Mouse (Mus musculus) stomach, embryonic 14.5 days (tissue): ENCODE measurements around the gene Acbd7. TPM values are rescaled to one million over a fixed set of nuclear protein-coding genes. Genes with fewer than 3 reads are reported as not detected.

Experiments used
- ATAC-seq: fragments of 200-750 bp; cut with Nextera tagmentation; 2 replicates; pipeline ENCODE4 v1.8.0; 2017; ENCODE audit warnings: low read depth, moderate TSS enrichment; ENCODE audit not compliant: insufficient number of reproducible peaks, insufficient read depth, low FRiP score
- H3K27ac ChIP-seq: fragments of 300-500 bp; sonication (generic); 2 replicates; pipeline ENCODE4 v1.5.1; 2014; ENCODE audit warnings: mild to moderate bottlenecking, low read length, moderate library complexity, mixed read lengths
- H3K27me3 ChIP-seq: fragments of 300-500 bp; sonication (generic); 2 replicates; pipeline ENCODE4 v1.6.1; 2014; ENCODE audit warnings: low read length, control low read depth, mixed read lengths; ENCODE audit not compliant: control insufficient read depth, insufficient read depth
- H3K36me3 ChIP-seq: fragments of 300-500 bp; sonication (generic); 2 replicates; pipeline ENCODE4 v1.6.1; 2014; ENCODE audit warnings: mild to moderate bottlenecking, control low read depth, low read length, moderate library complexity, mixed read lengths; ENCODE audit not compliant: control insufficient read depth, insufficient read depth
- H3K4me1 ChIP-seq: fragments of 300-500 bp; sonication (generic); 2 replicates; pipeline ENCODE4 v1.6.1; 2014; ENCODE audit warnings: low read length, control low read depth, mixed read lengths; ENCODE audit not compliant: control insufficient read depth, insufficient read depth
- H3K4me2 ChIP-seq: fragments of 300-500 bp; sonication (generic); replicated peaks from 2 replicates; pipeline ENCODE4 v1.6.1; 2014; ENCODE audit warnings: low read depth, low read length, control low read depth
- H3K4me3 ChIP-seq: fragments of 300-500 bp; sonication (generic); 2 replicates; pipeline ENCODE4 v1.5.1; 2014; ENCODE audit warnings: low read depth, low read length, control low read depth
- H3K9ac ChIP-seq: fragments of 300-500 bp; sonication (generic); replicated peaks from 2 replicates; pipeline ENCODE4 v1.6.1; 2014; ENCODE audit warnings: low read depth, mild to moderate bottlenecking, control low read depth, low read length, moderate library complexity, mixed read lengths
- H3K9me3 ChIP-seq: fragments of 300-500 bp; sonication (generic); 2 replicates; pipeline ENCODE4 v1.6.1; 2016; ENCODE audit warnings: low read depth, low read length, control low read depth; ENCODE audit not compliant: control insufficient read depth
- WGBS: fragments of 180-500 bp; shearing (Covaris S2); extraction: QIAGEN DNeasy Blood & Tissue Kit; methylation state at CpG from one replicate; pipeline ENCODE4 v1.1.7; 2014; 5-methylcytosine and 5-hydroxymethylcytosine counted together
- polyA plus RNA-seq: library from polyadenylated mRNA; unstranded; fragments of >200 nt; fragmentation: Nextera tagmentation; extraction: Ambion mirVana; gene quantifications from 2 replicates; pipeline ENCODE4 v1.2.1, GENCODE M21; 2014

The Acbd7 gene
- polyA plus RNA-seq: 1.1 and 1.4 TPM in 2 replicates

DNA sequence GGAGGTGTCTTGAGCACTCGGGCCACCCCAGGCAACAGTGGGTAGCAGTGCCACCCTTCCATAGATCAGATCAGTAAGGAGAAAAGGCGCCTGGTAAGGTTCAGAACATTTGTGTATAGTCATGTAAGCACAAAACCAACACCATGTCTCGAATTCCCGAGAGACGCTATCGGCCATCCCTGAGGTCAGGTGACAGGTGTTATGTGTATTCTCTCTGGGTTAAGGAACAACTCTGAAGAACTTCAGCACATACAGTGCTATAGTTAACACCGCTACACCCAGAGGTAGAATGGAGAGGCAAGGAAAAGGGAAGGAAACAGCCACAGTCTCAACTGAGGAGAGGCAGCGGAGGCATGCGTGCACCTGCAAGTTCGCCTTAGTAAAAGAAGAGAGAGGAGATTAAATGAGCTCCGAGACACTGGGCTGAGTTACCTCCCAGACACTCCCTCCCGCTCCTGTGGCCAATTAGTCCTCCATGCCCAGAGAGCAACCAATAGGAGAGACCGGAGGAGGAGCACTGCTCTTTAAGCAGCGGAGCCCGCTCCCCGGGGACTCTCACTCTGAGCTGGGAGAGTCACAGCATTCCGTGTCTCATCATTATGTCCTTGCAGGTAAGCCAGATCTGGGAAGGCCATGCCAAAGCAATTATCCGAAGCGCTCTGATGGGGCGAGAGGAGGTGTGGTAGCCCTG, at the start of gene Acbd7:
TSS of gene Acbd7 (plus strand) at position 558 of the 691 bp plus-strand sequence.
- no peak within 1 kb of the TSS for H3K9ac ChIP-seq
- WGBS: 5% methylated on average over 20 of the region's 20 CpGs

GRCm38 (mm10) chr2:3286243-3286642, 49.7 kb upstream of the Acbd7 start:
- Histone ChIP-seq H3K4me1 (0 out of 2 replicates have a peak, but pooled peaks cover 6% of the 10 kb centered on the region), H3K9ac (no peak overlapping the region), H3K4me2 (no peak overlapping the region), H3K36me3 (no peaks in the 10 kb centered on the region), H3K9me3 (no peaks in the 10 kb centered on the region), H3K27ac (no peak overlapping the region), H3K27me3 (no peaks in the 10 kb centered on the region), H3K4me3 (no peak overlapping the region)
- WGBS: 80% methylated on average over 2 of the region's 2 CpGs
- no peak for ATAC-seq

More for the DNA sequence above, at the start of gene Acbd7:
- no peaks in the 10 kb centered on the region for H3K27me3 ChIP-seq
- H3K4me2 ChIP-seq: peak within 1 kb of the TSS; percentile 40
- no peak within 1 kb of the TSS for H3K27ac ChIP-seq
- H3K4me3 ChIP-seq: peak within 1 kb of the TSS; percentile 22
- peak; percentile 19; the same call in 1 of the 2 replicates for ATAC-seq
- peaks cover 12% of the 10 kb centered on the region; the same call in 1 of the 2 replicates for H3K4me1 ChIP-seq
- H3K36me3 ChIP-seq: no peaks in the 10 kb centered on the region
- no peaks in the 10 kb centered on the region for H3K9me3 ChIP-seq

GRCm38 (mm10) chr2:3289581-3289980, 46.4 kb upstream of the Acbd7 start:
- H3K4me3 ChIP-seq: no peak overlapping the region
- no peak for ATAC-seq
- no peaks in the 10 kb centered on the region for H3K36me3 ChIP-seq
- no peak overlapping the region for H3K27ac ChIP-seq
- WGBS: 81% methylated on average over 1 of the region's 1 CpGs
- H3K27me3 ChIP-seq: no peaks in the 10 kb centered on the region
- 0 out of 2 replicates have a peak, but pooled peaks cover 6% of the 10 kb centered on the region for H3K4me1 ChIP-seq
- no peak overlapping the region for H3K9ac ChIP-seq
- H3K4me2 ChIP-seq: no peak overlapping the region
- H3K9me3 ChIP-seq: no peaks in the 10 kb centered on the region

GRCm38 (mm10) chr2:3292170-3292569, 43.8 kb upstream of the Acbd7 start:
- no peaks in the 10 kb centered on the region for H3K36me3 ChIP-seq
- no peak overlapping the region for H3K27ac ChIP-seq
- H3K4me2 ChIP-seq: no peak overlapping the region
- no peak for ATAC-seq
- H3K27me3 ChIP-seq: no peaks in the 10 kb centered on the region
- H3K9me3 ChIP-seq: no peaks in the 10 kb centered on the region
- 69% methylated on average over 1 of the region's 1 CpGs for WGBS
- no peak overlapping the region for H3K4me3 ChIP-seq
- H3K4me1 ChIP-seq: no peaks in the 10 kb centered on the region
- no peak overlapping the region for H3K9ac ChIP-seq

- no peak overlapping the region for H3K9ac ChIP-seq
- no peaks in the 10 kb centered on the region for H3K27me3 ChIP-seq
- no peaks in the 10 kb centered on the region for H3K36me3 ChIP-seq
- H3K9me3 ChIP-seq: no peaks in the 10 kb centered on the region
- H3K4me2 ChIP-seq: no peak overlapping the region
- no peaks in the 10 kb centered on the region for H3K4me1 ChIP-seq
- no peak for ATAC-seq
- no peak overlapping the region for H3K27ac ChIP-seq
- H3K4me3 ChIP-seq: no peak overlapping the region
- WGBS: 69% methylated on average over 7 of the region's 7 CpGs
Observed at GRCm38 (mm10) chr2:3295826-3296225, 40.1 kb upstream of the Acbd7 start.

DNA sequence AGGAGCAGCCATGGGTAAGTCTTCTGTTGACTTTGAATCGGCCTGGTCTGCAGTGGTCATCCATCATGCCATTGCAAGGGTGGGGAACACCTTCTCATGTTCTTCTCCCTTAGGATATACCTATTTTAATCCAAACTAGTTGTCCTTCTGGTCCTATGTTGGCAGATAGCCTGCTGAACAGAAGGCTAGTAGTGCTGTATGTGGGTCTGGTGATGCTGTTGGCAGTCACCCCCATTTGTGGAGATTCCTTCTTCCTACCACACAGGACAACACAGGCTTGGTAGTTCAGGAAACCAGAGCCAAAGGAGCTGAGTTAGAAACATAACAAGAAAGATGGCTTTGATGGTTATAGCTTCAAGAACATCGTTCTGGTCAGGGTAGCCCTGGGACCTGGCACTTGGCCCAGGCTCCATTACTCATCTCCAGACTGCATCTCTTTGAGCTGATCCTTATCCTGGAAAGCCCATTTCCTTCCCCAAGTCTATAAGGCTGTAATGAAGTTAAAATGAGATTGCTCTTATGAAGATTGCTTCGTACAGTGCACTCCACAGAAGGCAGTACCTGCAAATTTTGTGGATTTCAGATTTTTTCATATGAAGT, 30.4 kb upstream of the Acbd7 start:
- Histone ChIP-seq H3K27me3 (no peaks in the 10 kb centered on the region), H3K9ac (no peak overlapping the region), H3K4me3 (no peak overlapping the region), H3K4me1 (no peaks in the 10 kb centered on the region), H3K9me3 (no peaks in the 10 kb centered on the region), H3K36me3 (peaks cover 6% of the 10 kb centered on the region), H3K4me2 (no peak overlapping the region), H3K27ac (no peak overlapping the region)
- 54% methylated on average over 3 of the region's 3 CpGs for WGBS
- no peak for ATAC-seq

- ATAC-seq: no peak
- Histone ChIP-seq H3K9me3 (no peaks in the 10 kb centered on the region), H3K4me1 (no peaks in the 10 kb centered on the region), H3K9ac (no peak overlapping the region), H3K36me3 (peaks cover 22% of the 10 kb centered on the region), H3K27me3 (no peaks in the 10 kb centered on the region), H3K4me3 (no peak overlapping the region), H3K4me2 (no peak overlapping the region), H3K27ac (no peak overlapping the region)
- 75% methylated on average over 2 of the region's 2 CpGs for WGBS
Observed at GRCm38 (mm10) chr2:3323132-3323531, 12.8 kb upstream of the Acbd7 start.

- H3K27me3 ChIP-seq: no peaks in the 10 kb centered on the region
- H3K4me3 ChIP-seq: no peak overlapping the region
- no peaks in the 10 kb centered on the region for H3K9me3 ChIP-seq
- H3K36me3 ChIP-seq: peaks cover 34% of the 10 kb centered on the region
- no peak overlapping the region for H3K27ac ChIP-seq
- no peaks in the 10 kb centered on the region for H3K4me1 ChIP-seq
- H3K4me2 ChIP-seq: no peak overlapping the region
- no peak for ATAC-seq
- 92% methylated on average over 7 of the region's 7 CpGs for WGBS
- H3K9ac ChIP-seq: no peak overlapping the region
Observed at GRCm38 (mm10) chr2:3324381-3325130, 11.4 kb upstream of the Acbd7 start.
